Mouse (Mus musculus): Measurements from ENCODE around the gene Pde4c. TPM values are rescaled to one million over a fixed set of nuclear protein-coding genes. Genes with fewer than 3 reads are reported as not detected.
A peak's percentile ranks its signal among the peaks of the same experiment; 100 is the strongest.

Gene Pde4c
- polyA plus RNA-seq, 1 experiment, result 0.10 TPM

- TF ChIP-seq TCF3 (IDR thresholded peaks at IDR 0.05; ENCODE audit: insufficient read length, low read depth), result no peak
- no peak for TF ChIP-seq POLR2AphosphoS2 (IDR thresholded peaks at IDR 0.05; ENCODE audit: insufficient read length, low read depth)
- no peak for TF ChIP-seq POLR2A (IDR thresholded peaks at IDR 0.05; ENCODE audit: insufficient read length, low read depth)
- TF ChIP-seq REST (IDR thresholded peaks at IDR 0.05; ENCODE audit: insufficient read depth, insufficient read length), result no peak
- no peak for TF ChIP-seq SRF (IDR thresholded peaks at IDR 0.05; ENCODE audit: control insufficient read depth, insufficient read length, low read depth)
- Histone ChIP-seq H3K4me3 (no peak overlapping the region), H3ac (ENCODE audit: control insufficient read depth, insufficient read length) (no peak overlapping the region), H3K27me3 (ENCODE audit: control insufficient read depth, insufficient read depth, insufficient read length) (no peaks in the 10 kb centered on the region), H3K79me2 (ENCODE audit: control insufficient read depth, insufficient read depth) (peaks cover 8% of the 10 kb centered on the region), H3K36me3 (ENCODE audit: control insufficient read depth, insufficient read depth) (peaks cover 6% of the 10 kb centered on the region), H3K4me2 (ENCODE audit: low read depth) (no peak overlapping the region)
These were observed 47.2 kb downstream of the Pde4c start for GRCm38 (mm10) chr8:70770748-70771147.

- TF ChIP-seq MYOD1 (IDR thresholded peaks at IDR 0.05; ENCODE audit: control insufficient read depth in 1 of 3, insufficient read length in 2 of 3, low read depth in 2 of 3), result peak in 2 of 3 experiments; percentile 53 to 84
- TF ChIP-seq MYOG (IDR thresholded peaks at IDR 0.05; ENCODE audit: control insufficient read depth in 1 of 3, insufficient read depth in 1 of 3, insufficient read length in 2 of 3, low read depth in 2 of 3), result peak in 2 of 3 experiments; percentile 49 to 74
- no peak for TF ChIP-seq POLR2AphosphoS2 (IDR thresholded peaks at IDR 0.05; ENCODE audit: insufficient read length, low read depth)
- TF ChIP-seq E2F4 (IDR thresholded peaks at IDR 0.05; ENCODE audit: insufficient read depth), result no peak
- peaks cover 6% of the 10 kb centered on the region for H3K36me3 ChIP-seq (ENCODE audit: control insufficient read depth, insufficient read depth)
- no peak overlapping the region for H3ac ChIP-seq (ENCODE audit: control insufficient read depth, insufficient read length)
- no peak overlapping the region for H3K4me2 ChIP-seq (ENCODE audit: low read depth)
- H3K27me3 ChIP-seq (ENCODE audit: control insufficient read depth, insufficient read depth, insufficient read length), result no peaks in the 10 kb centered on the region
- H3K4me3 ChIP-seq, result no peak overlapping the region
- peaks cover 13% of the 10 kb centered on the region for H3K79me2 ChIP-seq (ENCODE audit: control insufficient read depth, insufficient read depth)
These were observed 47.7 kb downstream of the Pde4c start for GRCm38 (mm10) chr8:70771217-70771616.

- no peaks in the 10 kb centered on the region for H3K27me3 ChIP-seq (ENCODE audit: control insufficient read depth, insufficient read depth, insufficient read length)
- H3K4me3 ChIP-seq, result no peak overlapping the region
- H3ac ChIP-seq (ENCODE audit: control insufficient read depth, insufficient read length), result no peak overlapping the region
- TF ChIP-seq SRF (IDR thresholded peaks at IDR 0.05; ENCODE audit: control insufficient read depth, insufficient read length, low read depth) (no peak), POLR2AphosphoS2 (IDR thresholded peaks at IDR 0.05; ENCODE audit: insufficient read length, low read depth) (peak; percentile 32), POLR2A (IDR thresholded peaks at IDR 0.05; ENCODE audit: insufficient read length, low read depth) (no peak)
- H3K36me3 ChIP-seq (ENCODE audit: control insufficient read depth, insufficient read depth), result peaks cover 6% of the 10 kb centered on the region
- peak overlapping the region; percentile 87 for H3K4me2 ChIP-seq (ENCODE audit: low read depth)
- H3K79me2 ChIP-seq (ENCODE audit: control insufficient read depth, insufficient read depth), result peaks cover 14% of the 10 kb centered on the region
These were observed 48.6 kb downstream of the Pde4c start for GRCm38 (mm10) chr8:70772075-70772474.

- Histone ChIP-seq H3K4me3 (no peak overlapping the region), H3K27me3 (ENCODE audit: control insufficient read depth, insufficient read depth, insufficient read length) (no peaks in the 10 kb centered on the region), H3K4me2 (ENCODE audit: low read depth) (peak overlapping the region; percentile 87), H3K36me3 (ENCODE audit: control insufficient read depth, insufficient read depth) (peaks cover 6% of the 10 kb centered on the region), H3K79me2 (ENCODE audit: control insufficient read depth, insufficient read depth) (peaks cover 15% of the 10 kb centered on the region), H3ac (ENCODE audit: control insufficient read depth, insufficient read length) (no peak overlapping the region)
- TF ChIP-seq POLR2AphosphoS2 (IDR thresholded peaks at IDR 0.05; ENCODE audit: insufficient read length, low read depth) (no peak), POLR2A (IDR thresholded peaks at IDR 0.05; ENCODE audit: insufficient read length, low read depth) (no peak), USF1 (IDR thresholded peaks at IDR 0.05; ENCODE audit: low read depth) (no peak), E2F4 (IDR thresholded peaks at IDR 0.05; ENCODE audit: insufficient read depth) (no peak), TCF3 (IDR thresholded peaks at IDR 0.05; ENCODE audit: insufficient read length, low read depth) (peak; percentile 5), MAX (IDR thresholded peaks at IDR 0.05; ENCODE audit: low read depth) (no peak), MYOG (IDR thresholded peaks at IDR 0.05; ENCODE audit: control insufficient read depth in 1 of 3, insufficient read depth in 1 of 3, insufficient read length in 2 of 3, low read depth in 2 of 3) (peak in 2 of 3 experiments; percentile 58 to 88), MYOD1 (IDR thresholded peaks at IDR 0.05; ENCODE audit: control insufficient read depth in 1 of 3, insufficient read length in 2 of 3, low read depth in 2 of 3) (peak in 2 of 3 experiments; percentile 67 to 78), SRF (IDR thresholded peaks at IDR 0.05; ENCODE audit: control insufficient read depth, insufficient read length, low read depth) (no peak), TCF12 (IDR thresholded peaks at IDR 0.05; ENCODE audit: insufficient read depth, poor library complexity, severe bottlenecking) (peak; percentile 41), CEBPB (IDR thresholded peaks at IDR 0.05; ENCODE audit: insufficient read depth, poor library complexity, severe bottlenecking) (no peak), REST (IDR thresholded peaks at IDR 0.05; ENCODE audit: insufficient read depth, insufficient read length) (no peak)
These were observed 49.4 kb downstream of the Pde4c start for GRCm38 (mm10) chr8:70772890-70773289.

- peaks cover 20% of the 10 kb centered on the region for H3K79me2 ChIP-seq (ENCODE audit: control insufficient read depth, insufficient read depth)
- TF ChIP-seq MYOG (IDR thresholded peaks at IDR 0.05; ENCODE audit: control insufficient read depth in 1 of 3, insufficient read depth in 1 of 3, insufficient read length in 2 of 3, low read depth in 2 of 3), result peak in 2 of 3 experiments; percentile 46 to 76
- no peak for TF ChIP-seq CEBPB (IDR thresholded peaks at IDR 0.05; ENCODE audit: insufficient read depth, poor library complexity, severe bottlenecking)
- TF ChIP-seq MYOD1 (IDR thresholded peaks at IDR 0.05; ENCODE audit: control insufficient read depth in 1 of 3, insufficient read length in 2 of 3, low read depth in 2 of 3), result peak in 2 of 3 experiments; percentile 28 to 51
- no peak overlapping the region for H3ac ChIP-seq (ENCODE audit: control insufficient read depth, insufficient read length)
- H3K4me2 ChIP-seq (ENCODE audit: low read depth), result peak overlapping the region; percentile 87
- peak overlapping the region; percentile 92 for H3K4me3 ChIP-seq
- H3K27me3 ChIP-seq (ENCODE audit: control insufficient read depth, insufficient read depth, insufficient read length), result no peaks in the 10 kb centered on the region
- H3K36me3 ChIP-seq (ENCODE audit: control insufficient read depth, insufficient read depth), result peaks cover 6% of the 10 kb centered on the region
These were observed 49.9 kb downstream of the Pde4c start for GRCm38 (mm10) chr8:70773410-70773809.

All from myocyte (in vitro differentiated cells).